Mouse (Mus musculus): ENCODE measurements around the gene Kcnk13.

The Kcnk13 gene

DNA sequence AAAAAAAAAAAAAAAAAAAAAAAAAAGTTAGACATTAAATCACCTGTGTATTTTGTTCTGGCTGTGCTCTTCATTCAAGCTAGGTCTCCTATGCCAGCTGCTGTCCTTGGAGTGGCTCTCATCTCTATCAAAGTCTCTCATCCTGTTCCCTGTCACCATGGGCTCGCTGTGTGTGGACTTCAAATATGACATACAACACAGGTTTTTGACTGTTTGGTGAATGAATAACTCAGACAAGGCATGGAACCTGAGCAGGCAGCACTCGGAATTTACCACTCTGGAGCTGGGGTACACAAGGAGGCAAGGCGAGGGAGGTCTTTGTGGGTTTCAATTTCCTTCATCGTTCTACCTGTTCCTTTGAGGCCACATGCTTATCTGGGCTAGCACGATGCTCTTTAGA, 50.8 kb downstream of the Kcnk13 start:
- no peak for DNase-seq (ENCODE audit: low read depth)

DNA sequence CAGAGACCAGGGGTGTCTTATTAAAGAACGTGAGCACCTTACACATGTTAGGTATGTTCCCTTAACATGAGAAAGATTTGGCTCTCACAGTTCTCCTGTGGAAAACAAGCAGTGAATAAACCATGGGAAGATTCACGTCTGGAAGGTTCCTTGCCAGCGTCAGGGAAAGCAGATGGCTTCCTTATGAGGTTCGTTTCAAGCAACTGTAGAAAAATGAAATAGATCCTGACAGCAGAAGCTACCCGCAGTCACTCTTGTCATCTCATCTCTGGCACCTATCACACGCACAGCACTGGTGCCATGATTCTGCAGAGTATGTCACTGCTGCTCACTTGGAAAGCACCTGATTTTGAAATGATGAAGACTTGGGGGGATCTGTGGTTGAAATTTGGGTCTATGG, 53.4 kb downstream of the Kcnk13 start:
- no peak for DNase-seq (ENCODE audit: low read depth)

DNA sequence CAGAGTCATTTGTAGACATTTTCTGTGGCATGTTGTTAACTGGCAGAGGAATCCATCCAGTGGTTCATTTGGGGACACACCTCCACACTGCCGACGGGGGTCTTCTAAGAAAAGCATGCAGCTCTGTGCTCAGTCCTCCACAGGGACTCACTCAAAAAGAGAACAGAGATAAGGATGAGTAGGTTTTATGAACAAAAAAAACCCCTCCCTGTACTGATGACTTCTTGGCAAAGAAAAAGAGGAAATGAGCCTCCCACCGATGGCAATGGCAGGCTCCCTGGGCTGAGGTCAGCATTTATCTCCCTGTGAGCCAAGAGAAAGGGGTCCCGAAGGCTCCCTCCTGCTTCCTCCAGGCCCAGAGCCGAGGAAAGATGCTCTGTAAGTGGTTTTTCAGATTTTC, 58.2 kb downstream of the Kcnk13 start:
- DNase-seq (ENCODE audit: low read depth) = no peak

- DNase-seq (ENCODE audit: low read depth) = no peak
Observed at GRCm38 (mm10) chr12:100023821-100024365, 59.6 kb downstream of the Kcnk13 start.

- DNase-seq (ENCODE audit: low read depth) = no peak
Observed at GRCm38 (mm10) chr12:100025675-100026074, 61.4 kb downstream of the Kcnk13 start.

DNA sequence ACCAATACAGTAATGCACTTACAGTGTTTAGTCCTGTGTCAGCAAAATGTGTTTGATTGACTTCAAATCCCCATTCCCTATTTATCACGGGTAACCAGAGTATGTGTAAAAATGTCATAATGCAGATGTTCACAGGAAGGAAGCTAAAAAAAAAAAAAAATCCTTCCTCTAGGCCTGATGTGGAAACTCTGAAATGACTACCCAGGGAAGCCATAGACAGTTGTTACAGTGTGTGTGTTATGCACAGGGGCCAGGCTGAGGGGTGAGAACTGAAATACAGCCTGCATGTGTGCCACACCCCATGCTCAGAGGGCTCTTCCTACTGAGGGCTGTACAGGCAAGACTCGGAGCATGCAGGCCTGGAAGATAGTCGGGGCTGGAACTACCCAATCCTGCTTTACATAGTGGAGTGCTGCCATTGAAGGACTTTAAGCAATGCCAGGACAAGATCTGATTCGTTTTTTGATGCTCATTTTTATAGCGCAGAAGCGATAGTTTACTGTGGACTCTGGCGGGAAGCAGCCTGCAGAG, 62.5 kb downstream of the Kcnk13 start:
- no peak for DNase-seq (ENCODE audit: low read depth)

DNA sequence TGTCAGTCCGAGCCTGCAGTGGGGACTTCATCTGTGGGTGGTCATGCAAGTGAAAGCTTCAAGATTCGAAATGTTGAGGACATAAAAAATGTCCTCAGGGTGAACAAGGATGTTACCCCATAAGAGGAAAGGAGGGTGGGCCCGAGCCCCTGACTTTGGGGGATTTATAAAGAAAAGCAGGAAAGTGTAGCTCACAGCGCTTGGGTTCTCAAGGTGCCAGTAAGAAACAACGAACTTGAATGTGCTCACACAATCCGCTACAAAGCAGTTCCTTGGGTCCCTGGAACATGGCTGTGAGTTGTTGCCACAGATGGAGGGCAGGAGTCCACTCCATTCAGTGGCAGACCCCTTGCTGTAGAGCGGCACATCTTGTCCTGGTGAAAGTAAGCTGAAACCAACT, 63.0 kb downstream of the Kcnk13 start:
- DNase-seq (ENCODE audit: low read depth) = no peak

DNA sequence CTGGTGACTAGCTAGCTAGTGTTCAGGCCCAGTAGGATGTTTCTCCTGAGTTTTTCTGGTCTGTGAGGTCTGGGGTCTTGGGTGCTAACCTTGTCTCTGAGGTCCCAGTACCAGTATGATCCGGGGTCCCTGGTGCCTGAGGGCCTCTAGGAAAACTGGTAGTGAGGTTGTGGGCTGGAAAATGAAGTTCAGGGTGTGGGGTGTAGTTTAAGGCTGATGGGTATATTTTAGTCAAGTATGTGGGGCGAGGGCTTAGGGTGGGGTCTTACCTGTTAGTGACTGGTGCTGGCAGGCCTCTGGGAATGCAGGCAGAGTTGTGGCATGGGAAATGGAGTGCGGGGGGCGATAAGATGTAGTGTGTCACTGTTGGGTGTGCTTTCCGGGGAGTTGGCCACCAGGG, 67.4 kb downstream of the Kcnk13 start:
- no peak for DNase-seq (ENCODE audit: low read depth)

- no peak for DNase-seq (ENCODE audit: low read depth)
Observed at GRCm38 (mm10) chr12:100032521-100032920, 68.2 kb downstream of the Kcnk13 start.

GRCm38 (mm10) chr12:100038741-100039262, 74.5 kb downstream of the Kcnk13 start:
- DNase-seq (ENCODE audit: low read depth) = no peak

DNA sequence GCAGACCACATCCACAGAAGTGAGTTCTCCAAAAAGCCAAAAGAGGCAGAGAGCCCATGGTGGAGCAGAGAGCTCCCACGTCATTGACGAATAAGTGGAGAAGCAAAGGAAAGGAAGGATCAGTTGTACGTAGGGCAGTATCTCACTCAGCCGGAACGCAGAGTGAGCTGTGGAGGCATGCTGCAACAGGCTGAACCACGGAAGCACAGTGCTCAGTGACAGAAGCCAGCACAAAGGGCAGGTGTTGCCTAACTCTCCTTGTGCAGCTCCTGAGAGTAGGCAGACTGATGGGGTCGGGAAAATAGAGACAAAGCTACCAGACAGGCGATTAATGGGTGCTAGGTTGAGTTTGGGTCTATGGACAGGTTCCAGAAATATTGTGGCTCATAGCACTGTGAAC, 77.8 kb downstream of the Kcnk13 start:
- DNase-seq (ENCODE audit: low read depth) = no peak

GRCm38 (mm10) chr12:100044704-100045103, 80.4 kb downstream of the Kcnk13 start:
- DNase-seq (ENCODE audit: low read depth) = no peak

GRCm38 (mm10) chr12:100050552-100050951, 86.3 kb downstream of the Kcnk13 start:
- DNase-seq (ENCODE audit: low read depth) = no peak

DNA sequence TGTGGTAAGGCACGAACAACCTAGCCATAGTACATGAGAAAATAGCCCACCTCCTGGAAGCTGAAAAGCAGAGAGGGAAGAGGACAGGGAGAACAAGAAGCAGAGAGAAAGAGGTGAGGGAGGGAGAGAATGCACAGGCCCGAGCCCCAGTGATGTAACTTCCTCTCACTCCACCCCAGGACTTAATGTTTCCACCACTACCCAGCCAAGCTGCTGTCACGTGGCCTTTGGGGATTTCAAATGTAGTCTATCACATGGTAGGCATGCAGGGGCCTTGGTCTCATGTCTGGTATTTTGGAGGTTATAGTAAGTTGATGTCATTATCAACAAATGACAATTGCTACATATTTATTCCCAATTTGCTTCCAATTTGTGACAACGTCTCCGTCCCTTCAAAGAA, 89.3 kb downstream of the Kcnk13 start:
- no peak for DNase-seq (ENCODE audit: low read depth)

GRCm38 (mm10) chr12:100061071-100061470, 96.8 kb downstream of the Kcnk13 start:
- DNase-seq (ENCODE audit: low read depth) = no peak

DNA sequence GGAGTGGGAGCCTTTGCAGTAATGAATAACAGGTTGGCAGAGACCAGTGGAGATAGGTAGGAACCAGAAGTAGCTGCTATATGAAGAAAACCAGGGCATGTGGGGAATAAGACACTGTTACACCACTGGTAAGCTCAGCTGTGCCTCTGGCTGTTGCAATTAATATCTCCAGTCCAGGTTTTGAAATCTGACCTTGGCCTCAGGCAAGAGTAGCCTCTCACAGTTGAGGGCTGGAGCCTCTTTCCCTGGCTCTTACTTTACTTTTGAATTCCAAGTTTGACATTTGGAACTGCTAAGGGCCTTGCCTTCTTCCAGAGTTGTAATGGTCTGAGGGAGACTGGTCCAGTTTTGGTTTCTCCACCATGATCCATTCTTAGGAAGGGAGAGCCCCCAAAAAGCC, 97.5 kb downstream of the Kcnk13 start:
- DNase-seq (ENCODE audit: low read depth) = no peak

GRCm38 (mm10) chr12:100062584-100062983, 98.3 kb downstream of the Kcnk13 start:
- no peak for DNase-seq (ENCODE audit: low read depth)

- DNase-seq (ENCODE audit: low read depth) = no peak
Observed at GRCm38 (mm10) chr12:100065109-100065508, 100.8 kb downstream of the Kcnk13 start.

GRCm38 (mm10) chr12:100067477-100067876, 103.2 kb downstream of the Kcnk13 start:
- DNase-seq (ENCODE audit: low read depth) = no peak

- no peak for DNase-seq (ENCODE audit: low read depth)
Observed at GRCm38 (mm10) chr12:100073201-100073672, 108.9 kb downstream of the Kcnk13 start.

DNA sequence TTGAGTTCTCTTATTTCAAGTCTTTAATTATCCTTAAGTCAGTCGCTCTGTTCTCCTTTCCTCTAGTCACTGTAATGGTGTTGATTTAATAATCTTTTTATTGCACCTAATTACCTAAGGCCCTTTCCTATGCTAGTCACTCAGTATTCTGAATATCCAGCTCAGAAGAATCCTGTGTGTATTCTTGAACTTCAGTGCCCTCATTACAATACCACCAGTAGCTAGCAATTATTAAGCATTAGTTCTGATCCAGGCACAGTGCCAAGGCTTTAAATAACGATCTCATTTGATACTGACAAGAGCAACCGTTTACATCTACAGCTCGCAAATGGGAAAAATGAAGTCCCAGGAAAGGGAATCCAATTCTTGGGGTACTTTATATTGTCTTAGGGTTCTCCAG, 111.4 kb downstream of the Kcnk13 start:
- no peak for DNase-seq (ENCODE audit: low read depth)

DNA sequence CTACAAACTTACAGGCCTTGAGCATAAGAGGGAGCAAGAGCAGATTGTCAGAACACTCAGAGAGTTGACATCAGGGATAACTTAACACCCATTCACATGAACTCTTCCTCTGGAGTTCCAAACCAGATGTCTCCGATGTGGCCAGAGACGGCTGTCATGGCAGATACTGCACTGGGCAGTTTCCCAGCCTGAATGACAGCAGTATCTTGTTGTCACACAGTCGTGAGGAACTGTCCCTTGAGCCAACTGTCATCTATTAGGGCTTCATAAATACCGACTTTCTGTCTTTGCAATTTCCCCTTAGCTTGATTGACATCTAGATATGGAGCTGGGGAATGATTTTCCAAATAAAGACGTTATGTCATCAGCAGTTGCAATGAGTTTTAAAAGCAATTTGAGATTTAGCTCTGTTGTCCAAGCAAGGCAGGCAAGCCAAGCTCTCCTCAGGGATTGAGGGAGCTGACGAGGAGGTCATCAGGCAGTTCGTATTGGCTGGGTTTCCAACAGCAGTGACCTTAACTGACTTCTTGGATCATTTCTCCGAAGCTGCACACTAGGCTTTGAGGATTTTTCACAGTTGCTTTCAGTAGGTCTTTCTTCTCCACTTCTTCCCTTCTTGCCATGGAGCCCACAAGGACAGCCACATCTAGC, 115.5 kb downstream of the Kcnk13 start:
- no peak for DNase-seq (ENCODE audit: low read depth)

- no peak for DNase-seq (ENCODE audit: low read depth)
Observed at GRCm38 (mm10) chr12:100088026-100088425, 123.7 kb downstream of the Kcnk13 start.

DNA sequence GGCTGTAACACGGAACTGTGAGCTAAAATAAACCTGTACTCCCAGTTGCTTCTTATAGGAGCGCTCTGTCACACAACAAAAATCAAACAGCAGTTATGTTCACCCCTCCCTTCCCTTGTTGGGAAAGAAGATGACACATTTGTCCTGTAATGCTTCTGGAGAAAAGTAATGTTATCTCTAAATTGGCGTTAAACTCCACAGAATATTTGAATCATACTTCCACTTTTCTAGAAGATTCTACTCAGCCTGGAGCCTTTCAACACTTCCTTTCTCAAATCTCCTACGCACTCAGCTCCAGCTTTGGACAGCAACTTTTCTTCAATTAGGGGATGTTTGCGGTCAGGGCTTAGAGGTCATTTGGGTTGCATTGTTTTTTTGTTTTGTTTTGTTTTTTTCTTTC, 125.0 kb downstream of the Kcnk13 start:
- no peak for DNase-seq (ENCODE audit: low read depth)

All from naive thymus-derived CD4-positive, alpha-beta T cell, adult 2 months (primary cell).